Mouse (Mus musculus): ENCODE measurements around the gene Gm43951. TPM values are rescaled to one million over a fixed set of nuclear protein-coding genes. Genes with fewer than 3 reads are reported as not detected.

The Gm43951 gene
- polyA plus RNA-seq, 1 experiment from 2014 or later: 0.11 TPM

GRCm38 (mm10) chr11:72163198-72163597 is 43.4 kb downstream of the Gm43951 start:
- H3K4me1 ChIP-seq (ENCODE audit: control insufficient read depth, insufficient read depth, low read length): no peaks in the 10 kb centered on the region
- H3K9ac ChIP-seq (ENCODE audit: low read length): no peak overlapping the region
- peaks cover 3% of the 10 kb centered on the region; the same call in 1 of the 2 replicates for H3K36me3 ChIP-seq (ENCODE audit: control insufficient read depth, insufficient read depth, low read length)
- H3K27ac ChIP-seq (ENCODE audit: low read depth, low read length): no peak overlapping the region
- ATAC-seq (ENCODE audit: insufficient read depth, low FRiP score, low TSS enrichment) (no peak), DNase-seq (ENCODE audit: low spot score) (no peak)
- no peaks in the 10 kb centered on the region for H3K27me3 ChIP-seq (ENCODE audit: control insufficient read depth, insufficient read depth, low read length)
- no peaks in the 10 kb centered on the region for H3K9me3 ChIP-seq (ENCODE audit: control insufficient read depth, low read length)
- WGBS: 93% methylated on average over 2 of the region's 2 CpGs
- no peak overlapping the region for H3K4me3 ChIP-seq (ENCODE audit: low read depth, low read length)
- H3K4me2 ChIP-seq (ENCODE audit: low read depth): no peak overlapping the region

DNA sequence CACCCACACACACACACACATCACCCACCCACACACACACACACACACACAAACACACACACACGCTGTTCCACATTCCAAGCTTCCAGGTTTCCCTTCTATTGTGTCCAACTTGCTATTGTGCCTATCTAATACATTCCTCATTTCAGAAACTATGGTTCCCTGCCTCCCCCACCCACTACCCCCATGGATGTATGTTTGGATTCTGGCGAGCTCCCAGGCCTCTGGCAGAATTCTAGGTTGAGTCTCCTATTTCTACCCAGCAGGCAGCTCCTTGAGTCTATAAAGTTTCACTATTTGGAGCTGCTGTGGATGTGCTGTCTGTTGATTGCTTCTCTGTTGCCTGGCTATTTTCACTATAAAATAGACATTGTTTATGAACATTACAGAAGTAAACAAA is 50.0 kb downstream of the Gm43951 start:
- 86% methylated on average over 2 of the region's 2 CpGs for WGBS

GRCm38 (mm10) chr11:72155981-72156428 is 50.6 kb downstream of the Gm43951 start:
- H3K27me3 ChIP-seq (ENCODE audit: control insufficient read depth, insufficient read depth, low read length): no peaks in the 10 kb centered on the region
- H3K4me2 ChIP-seq (ENCODE audit: low read depth): no peak overlapping the region
- H3K36me3 ChIP-seq (ENCODE audit: control insufficient read depth, insufficient read depth, low read length): peaks cover 7% of the 10 kb centered on the region; the same call in 1 of the 2 replicates
- no peak overlapping the region for H3K27ac ChIP-seq (ENCODE audit: low read depth, low read length)
- no peak overlapping the region for H3K9ac ChIP-seq (ENCODE audit: low read length)
- no peak overlapping the region for H3K4me3 ChIP-seq (ENCODE audit: low read depth, low read length)
- WGBS: 88% methylated on average over 4 of the region's 4 CpGs
- no peak for ATAC-seq (ENCODE audit: insufficient read depth, low FRiP score, low TSS enrichment)
- no peak for DNase-seq (ENCODE audit: low spot score)
- no peaks in the 10 kb centered on the region for H3K4me1 ChIP-seq (ENCODE audit: control insufficient read depth, insufficient read depth, low read length)
- H3K9me3 ChIP-seq (ENCODE audit: control insufficient read depth, low read length): no peaks in the 10 kb centered on the region

More for the DNA sequence above, 50.0 kb downstream of the Gm43951 start:
- H3K27me3 ChIP-seq (ENCODE audit: control insufficient read depth, insufficient read depth, low read length): no peaks in the 10 kb centered on the region
- no peaks in the 10 kb centered on the region for H3K9me3 ChIP-seq (ENCODE audit: control insufficient read depth, low read length)
- no peak overlapping the region for H3K4me3 ChIP-seq (ENCODE audit: low read depth, low read length)
- ATAC-seq (ENCODE audit: insufficient read depth, low FRiP score, low TSS enrichment) (no peak), DNase-seq (ENCODE audit: low spot score) (no peak)
- no peak overlapping the region for H3K9ac ChIP-seq (ENCODE audit: low read length)
- H3K27ac ChIP-seq (ENCODE audit: low read depth, low read length): no peak overlapping the region
- H3K4me2 ChIP-seq (ENCODE audit: low read depth): no peak overlapping the region
- H3K4me1 ChIP-seq (ENCODE audit: control insufficient read depth, insufficient read depth, low read length): no peaks in the 10 kb centered on the region
- H3K36me3 ChIP-seq (ENCODE audit: control insufficient read depth, insufficient read depth, low read length): peaks cover 7% of the 10 kb centered on the region; the same call in 1 of the 2 replicates

DNA sequence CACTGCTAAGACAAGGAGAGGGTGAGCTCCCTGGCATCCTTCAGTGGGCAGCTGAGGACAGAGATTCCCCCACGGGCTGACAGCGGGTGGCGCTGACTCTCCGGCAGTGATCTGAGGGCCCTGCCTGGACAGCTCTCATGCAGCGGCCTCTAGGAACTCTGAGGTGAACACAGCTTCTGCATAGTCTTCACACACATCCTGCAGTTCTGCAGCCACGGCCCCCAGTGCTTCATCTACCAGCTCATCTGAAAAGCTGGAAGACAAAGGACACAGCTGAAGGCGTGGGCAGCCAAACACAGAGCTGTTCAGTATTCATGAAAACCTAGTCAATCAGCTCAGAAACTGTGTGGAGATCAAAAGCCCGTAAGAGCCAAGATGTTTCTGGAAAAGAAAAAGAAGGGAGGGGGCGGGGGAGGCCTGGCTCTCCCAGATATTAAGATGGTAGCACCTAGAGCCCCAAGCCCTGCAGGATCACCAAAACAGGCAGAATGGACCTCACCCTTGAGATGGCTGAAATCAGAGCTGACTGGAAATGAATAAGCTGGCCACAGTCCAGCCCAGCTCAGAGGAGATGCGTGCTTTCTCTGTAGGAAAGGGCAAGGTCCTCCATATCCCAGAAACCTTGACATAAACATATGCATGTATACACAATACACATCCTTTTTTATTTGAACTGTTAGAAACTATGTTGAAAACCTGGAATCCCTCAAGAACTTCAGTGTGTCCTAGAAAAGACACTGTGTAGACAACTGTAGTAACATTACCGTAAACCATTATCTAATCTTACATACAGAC is 51.3 kb downstream of the Gm43951 start:
- no peak overlapping the region for H3K4me3 ChIP-seq (ENCODE audit: low read depth, low read length)
- no peak overlapping the region for H3K9ac ChIP-seq (ENCODE audit: low read length)
- DNase-seq (ENCODE audit: low spot score) (no peak), ATAC-seq (ENCODE audit: insufficient read depth, low FRiP score, low TSS enrichment) (no peak)
- 86% methylated on average over 11 of the region's 11 CpGs for WGBS
- H3K27ac ChIP-seq (ENCODE audit: low read depth, low read length): no peak overlapping the region
- no peaks in the 10 kb centered on the region for H3K27me3 ChIP-seq (ENCODE audit: control insufficient read depth, insufficient read depth, low read length)
- H3K4me1 ChIP-seq (ENCODE audit: control insufficient read depth, insufficient read depth, low read length): no peaks in the 10 kb centered on the region
- H3K4me2 ChIP-seq (ENCODE audit: low read depth): no peak overlapping the region
- H3K9me3 ChIP-seq (ENCODE audit: control insufficient read depth, low read length): no peaks in the 10 kb centered on the region
- peaks cover 7% of the 10 kb centered on the region; the same call in 1 of the 2 replicates for H3K36me3 ChIP-seq (ENCODE audit: control insufficient read depth, insufficient read depth, low read length)

Other genes starting within 250 kb of the Gm43951 start
- gene Aipl1, start 169.3 kb downstream of the Gm43951 start, polyA plus RNA-seq (2014; fragmentation: Nextera tagmentation; extraction: Ambion mirVana): 0.09 and 0.23 TPM in 2 replicates
- gene Pimreg, start 164.8 kb downstream of the Gm43951 start, polyA plus RNA-seq (2014; fragmentation: Nextera tagmentation; extraction: Ambion mirVana): 158 and 169 TPM in 2 replicates
- 0.23 and 0.31 TPM in 2 replicates for gene Pitpnm3, start 71.1 kb downstream of the Gm43951 start, polyA plus RNA-seq (2014; fragmentation: Nextera tagmentation; extraction: Ambion mirVana)
- 14.5 and 15.6 TPM in 2 replicates for gene 4933427D14Rik, start 619 bp upstream of the Gm43951 start, polyA plus RNA-seq (2014; fragmentation: Nextera tagmentation; extraction: Ambion mirVana)
- 163 and 169 TPM in 2 replicates for gene Txndc17, start 707 bp upstream of the Gm43951 start, polyA plus RNA-seq (2014; fragmentation: Nextera tagmentation; extraction: Ambion mirVana)
- gene Med31, start 8.8 kb upstream of the Gm43951 start, polyA plus RNA-seq (2014; fragmentation: Nextera tagmentation; extraction: Ambion mirVana): 50.3 and 51.0 TPM in 2 replicates
- 0.46 TPM in 1 of 2 replicates, not detected in the other for gene Slc13a5, start 60.4 kb upstream of the Gm43951 start, polyA plus RNA-seq (2014; fragmentation: Nextera tagmentation; extraction: Ambion mirVana)
- gene Xaf1, start 94.8 kb upstream of the Gm43951 start, polyA plus RNA-seq (2014; fragmentation: Nextera tagmentation; extraction: Ambion mirVana): 1.3 and 1.6 TPM in 2 replicates
- gene Fbxo39, start 107.6 kb upstream of the Gm43951 start, polyA plus RNA-seq (2014; fragmentation: Nextera tagmentation; extraction: Ambion mirVana): not detected in 2 replicates
- 4.2 and 4.3 TPM in 2 replicates for gene Tekt1, start 155.6 kb upstream of the Gm43951 start, polyA plus RNA-seq (2014; fragmentation: Nextera tagmentation; extraction: Ambion mirVana)
- 12.6 and 13.2 TPM in 2 replicates for gene Smtnl2, start 204.9 kb upstream of the Gm43951 start, polyA plus RNA-seq (2014; fragmentation: Nextera tagmentation; extraction: Ambion mirVana)
- not detected in 2 replicates for gene Ggt6, start 228.7 kb upstream of the Gm43951 start, polyA plus RNA-seq (2014; fragmentation: Nextera tagmentation; extraction: Ambion mirVana)
- gene Mybbp1a, start 234.5 kb upstream of the Gm43951 start, polyA plus RNA-seq (2014; fragmentation: Nextera tagmentation; extraction: Ambion mirVana): 145 and 146 TPM in 2 replicates

All from neural tube, embryonic 11.5 days (tissue).